Mouse (Mus musculus): ENCODE measurements around the gene Rgs7bp.
A peak's percentile ranks its signal among the peaks of the same experiment; 100 is the strongest.

Rgs7bp gene

GRCm38 (mm10) chr13:105002831-105003157 is 51.9 kb downstream of the Rgs7bp start:
- DNase-seq (ENCODE audit: low spot score): no peak

- DNase-seq (ENCODE audit: low spot score): no peak
These were observed 52.4 kb downstream of the Rgs7bp start for GRCm38 (mm10) chr13:105002132-105002830.

GRCm38 (mm10) chr13:105001714-105002113 is 53.0 kb downstream of the Rgs7bp start:
- no peak for DNase-seq (ENCODE audit: low spot score)

- DNase-seq (ENCODE audit: low spot score): no peak
These were observed 65.9 kb downstream of the Rgs7bp start for GRCm38 (mm10) chr13:104988811-104989258.

- no peak for DNase-seq (ENCODE audit: low spot score)
These were observed 66.7 kb downstream of the Rgs7bp start for GRCm38 (mm10) chr13:104988009-104988540.

GRCm38 (mm10) chr13:104985691-104986090 is 69.0 kb downstream of the Rgs7bp start:
- DNase-seq (ENCODE audit: low spot score): no peak

- DNase-seq (ENCODE audit: low spot score): no peak
These were observed 70.7 kb downstream of the Rgs7bp start for GRCm38 (mm10) chr13:104983989-104984388.

GRCm38 (mm10) chr13:104982781-104983353 is 71.9 kb downstream of the Rgs7bp start:
- no peak for DNase-seq (ENCODE audit: low spot score)

- DNase-seq (ENCODE audit: low spot score): no peak
These were observed 76.6 kb downstream of the Rgs7bp start for GRCm38 (mm10) chr13:104978176-104978575.

- DNase-seq (ENCODE audit: low spot score): no peak
These were observed 87.2 kb downstream of the Rgs7bp start for GRCm38 (mm10) chr13:104967486-104967885.

GRCm38 (mm10) chr13:104963716-104964115 is 91.0 kb downstream of the Rgs7bp start:
- no peak for DNase-seq (ENCODE audit: low spot score)

- no peak for DNase-seq (ENCODE audit: low spot score)
These were observed 91.9 kb downstream of the Rgs7bp start for GRCm38 (mm10) chr13:104962716-104963411.

GRCm38 (mm10) chr13:104962166-104962565 is 92.6 kb downstream of the Rgs7bp start:
- DNase-seq (ENCODE audit: low spot score): no peak

- DNase-seq (ENCODE audit: low spot score): no peak
These were observed 93.6 kb downstream of the Rgs7bp start for GRCm38 (mm10) chr13:104960951-104961715.

GRCm38 (mm10) chr13:104960206-104960928 is 94.4 kb downstream of the Rgs7bp start:
- no peak for DNase-seq (ENCODE audit: low spot score)

- DNase-seq (ENCODE audit: low spot score): no peak
These were observed 95.0 kb downstream of the Rgs7bp start for GRCm38 (mm10) chr13:104959733-104960132.

- peak; percentile 59 for DNase-seq (ENCODE audit: low spot score)
These were observed 106.8 kb downstream of the Rgs7bp start for GRCm38 (mm10) chr13:104947958-104948357.

- no peak for DNase-seq (ENCODE audit: low spot score)
These were observed 114.2 kb downstream of the Rgs7bp start for GRCm38 (mm10) chr13:104940483-104940882.

- peak; percentile 20 for DNase-seq (ENCODE audit: low spot score)
These were observed 114.9 kb downstream of the Rgs7bp start for GRCm38 (mm10) chr13:104939856-104940255.

- no peak for DNase-seq (ENCODE audit: low spot score)
These were observed 115.7 kb downstream of the Rgs7bp start for GRCm38 (mm10) chr13:104938966-104939593.

GRCm38 (mm10) chr13:104937759-104938158 is 117.0 kb downstream of the Rgs7bp start:
- DNase-seq (ENCODE audit: low spot score): no peak
